Mouse (Mus musculus): ENCODE measurements around the gene Slfn2. TPM values are rescaled to one million over a fixed set of nuclear protein-coding genes. Genes with fewer than 3 reads are reported as not detected.
"Not testable (repeated sequence)": the region's sequence is repeated elsewhere in the genome, so short reads cannot be mapped to it uniquely, and the experiment has no call there.

Slfn2 gene
- 0.85 and 1.9 TPM in 2 replicates for polyA plus RNA-seq (2016; fragmentation: Nextera tagmentation; extraction: Ambion mirVana)

DNA sequence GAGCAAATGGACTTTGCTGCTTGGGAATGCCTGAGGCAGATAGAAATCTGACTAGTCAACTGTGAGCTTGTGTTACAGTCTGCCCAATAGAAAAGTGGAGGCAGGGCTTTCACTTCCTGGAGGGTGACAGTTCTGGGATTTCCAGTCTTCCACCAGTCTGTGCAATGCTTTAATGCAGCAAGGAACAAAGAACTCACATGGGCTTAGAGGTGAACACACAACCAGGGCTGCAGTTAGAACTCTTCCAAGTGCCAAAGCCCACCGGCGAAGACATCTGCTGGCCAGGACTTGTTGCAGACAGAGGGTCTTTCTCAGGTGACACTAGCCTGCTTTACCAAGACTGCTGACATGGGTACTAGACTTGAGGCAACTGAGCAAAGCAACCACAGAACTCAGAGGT is at the start of gene Slfn2:
TSS of gene Slfn2 (plus strand) at position 167 of the 400 bp plus-strand sequence.
- no peak within 1 kb of the TSS for H3K4me3 ChIP-seq
- no peaks in the 10 kb centered on the region for H3K4me1 ChIP-seq (replicated peaks)
- 85% methylated on average over 2 of the region's 2 CpGs for WGBS
- no peak within 1 kb of the TSS for H3K27ac ChIP-seq
- H3K36me3 ChIP-seq, result no peaks in the 10 kb centered on the region
- H3K9me3 ChIP-seq, result no peaks in the 10 kb centered on the region
- H3K27me3 ChIP-seq (ENCODE audit: insufficient read depth, poor library complexity, severe bottlenecking), result no peaks in the 10 kb centered on the region; the same call in 1 of the 2 replicates
- no peak for DNase-seq (ENCODE audit: low spot score)

GRCm38 (mm10) chr11:83016093-83016492 is 48.8 kb upstream of the Slfn2 start:
- no peaks in the 10 kb centered on the region for H3K27me3 ChIP-seq (ENCODE audit: insufficient read depth, poor library complexity, severe bottlenecking)
- DNase-seq (ENCODE audit: low spot score), result no peak
- H3K4me1 ChIP-seq (replicated peaks), result peaks cover 9% of the 10 kb centered on the region; the same call in 1 of the 2 replicates
- no peaks in the 10 kb centered on the region for H3K9me3 ChIP-seq
- no peak overlapping the region for H3K27ac ChIP-seq
- no peaks in the 10 kb centered on the region for H3K36me3 ChIP-seq
- no peak overlapping the region for H3K4me3 ChIP-seq

DNA sequence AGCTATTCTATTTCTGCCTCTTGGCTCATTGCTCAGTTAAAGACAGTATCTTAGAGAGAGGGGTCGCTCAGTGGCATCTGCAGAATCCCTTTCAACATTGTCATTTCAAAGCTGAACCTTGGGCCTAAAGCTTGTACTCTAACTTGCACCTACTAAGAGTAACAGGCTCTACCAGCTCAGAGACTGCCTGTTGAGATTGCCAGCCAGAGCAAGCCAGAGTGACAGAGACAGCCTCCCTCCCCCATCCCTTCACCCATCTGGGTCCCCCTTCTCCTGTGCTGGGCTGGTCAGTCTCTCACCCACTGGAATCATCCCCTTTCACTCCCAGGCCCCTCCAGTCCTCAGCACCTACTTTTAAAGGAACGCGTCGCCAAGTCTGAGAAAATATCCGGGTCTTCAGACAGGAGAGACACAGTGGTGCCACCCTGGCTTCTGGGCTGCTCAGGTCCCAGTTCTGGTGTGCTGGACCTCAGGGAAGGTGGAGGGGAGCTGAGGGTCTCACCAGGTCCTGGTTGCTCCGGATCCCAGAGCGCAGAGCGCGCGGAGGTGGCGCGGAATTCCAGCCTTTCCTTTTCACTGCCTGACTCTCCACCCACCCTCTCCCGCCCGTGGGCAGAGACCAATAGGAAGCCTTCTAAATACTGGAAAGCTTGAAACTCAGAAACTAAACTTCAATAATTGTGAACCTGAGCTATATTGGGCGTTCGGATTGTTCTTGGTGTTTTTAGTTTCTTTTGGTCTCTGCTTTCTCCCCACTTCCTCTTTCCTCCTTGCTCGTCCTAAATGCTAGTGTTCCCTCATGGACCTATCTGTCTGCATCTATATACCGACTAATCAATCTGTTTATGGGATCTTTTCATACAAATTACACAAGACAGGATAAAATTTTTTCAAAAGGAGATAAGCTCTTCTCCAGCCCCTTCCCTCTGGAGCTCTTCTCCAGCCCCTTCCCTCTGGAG is 45.1 kb upstream of the Slfn2 start:
- not testable (repeated sequence) for H3K4me1 ChIP-seq (replicated peaks); H3K27ac ChIP-seq; DNase-seq (ENCODE audit: low spot score); H3K4me3 ChIP-seq; H3K27me3 ChIP-seq (ENCODE audit: insufficient read depth, poor library complexity, severe bottlenecking); H3K36me3 ChIP-seq; H3K9me3 ChIP-seq
- WGBS, result 72% methylated on average over 18 of the region's 18 CpGs

GRCm38 (mm10) chr11:83020621-83021020 is 44.3 kb upstream of the Slfn2 start, which contains the start of gene Slfn8:
Gene Slfn8, minus strand, starts transcription at chr11:83020810.
- no peaks in the 10 kb centered on the region for H3K36me3 ChIP-seq
- H3K4me1 ChIP-seq (replicated peaks), result no peaks in the 10 kb centered on the region
- no peak for DNase-seq (ENCODE audit: low spot score)
- 81% methylated on average over 5 of the region's 5 CpGs for WGBS
- H3K27me3 ChIP-seq (ENCODE audit: insufficient read depth, poor library complexity, severe bottlenecking), result no peaks in the 10 kb centered on the region
- no peak within 1 kb of the TSS for H3K4me3 ChIP-seq
- no peaks in the 10 kb centered on the region for H3K9me3 ChIP-seq
- no peak within 1 kb of the TSS for H3K27ac ChIP-seq

GRCm38 (mm10) chr11:83038686-83039085 is 26.2 kb upstream of the Slfn2 start:
- DNase-seq (ENCODE audit: low spot score); H3K27ac ChIP-seq; H3K9me3 ChIP-seq; H3K4me1 ChIP-seq (replicated peaks); H3K4me3 ChIP-seq; H3K36me3 ChIP-seq: not testable (repeated sequence)
- peaks cover 17% of the 10 kb centered on the region for H3K27me3 ChIP-seq (ENCODE audit: insufficient read depth, poor library complexity, severe bottlenecking)
- WGBS, result 85% methylated on average over 3 of the region's 3 CpGs

GRCm38 (mm10) chr11:83039156-83039555 is 25.8 kb upstream of the Slfn2 start:
- no peak overlapping the region for H3K4me3 ChIP-seq
- no peaks in the 10 kb centered on the region for H3K36me3 ChIP-seq
- WGBS, result 67% methylated on average over 1 of the region's 1 CpGs
- no peak overlapping the region for H3K27ac ChIP-seq
- peaks cover 17% of the 10 kb centered on the region for H3K27me3 ChIP-seq (ENCODE audit: insufficient read depth, poor library complexity, severe bottlenecking)
- DNase-seq (ENCODE audit: low spot score), result no peak
- H3K9me3 ChIP-seq, result no peaks in the 10 kb centered on the region
- no peaks in the 10 kb centered on the region for H3K4me1 ChIP-seq (replicated peaks)

DNA sequence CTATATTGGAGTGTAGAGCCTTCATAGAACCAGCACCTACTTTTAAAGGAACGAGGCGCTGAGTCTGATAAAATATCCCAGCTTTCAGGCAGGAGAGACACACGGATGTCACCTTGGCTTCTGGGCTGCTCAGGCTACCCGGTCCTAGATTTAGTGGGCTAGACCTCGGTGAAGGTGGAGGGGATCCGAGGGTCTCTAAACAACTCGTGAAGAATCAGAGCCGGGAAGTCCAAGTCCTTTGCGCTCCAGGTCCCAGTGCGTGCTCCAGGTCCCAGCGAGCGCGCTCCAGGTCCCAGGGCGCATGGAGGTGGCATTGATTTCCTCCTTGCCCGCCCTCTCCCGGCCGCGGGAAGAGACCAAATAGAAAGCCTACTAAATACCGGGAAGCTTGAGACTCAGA is 25.1 kb upstream of the Slfn2 start:
- no peaks in the 10 kb centered on the region for H3K9me3 ChIP-seq
- no peak for DNase-seq (ENCODE audit: low spot score)
- peaks cover 17% of the 10 kb centered on the region for H3K27me3 ChIP-seq (ENCODE audit: insufficient read depth, poor library complexity, severe bottlenecking)
- H3K36me3 ChIP-seq, result no peaks in the 10 kb centered on the region
- WGBS, result 11% methylated on average over 19 of the region's 19 CpGs
- peak overlapping the region; percentile 28 for H3K4me3 ChIP-seq
- H3K27ac ChIP-seq, result no peak overlapping the region
- H3K4me1 ChIP-seq (replicated peaks), result no peaks in the 10 kb centered on the region

- no peak overlapping the region for H3K27ac ChIP-seq
- H3K9me3 ChIP-seq, result no peaks in the 10 kb centered on the region
- H3K36me3 ChIP-seq, result no peaks in the 10 kb centered on the region
- H3K4me3 ChIP-seq, result 0 out of 2 replicates have a peak overlapping the region, but pooled peaks have one; percentile 28
- 16% methylated on average over 1 of the region's 1 CpGs for WGBS
- H3K4me1 ChIP-seq (replicated peaks), result no peaks in the 10 kb centered on the region
- no peak for DNase-seq (ENCODE audit: low spot score)
- H3K27me3 ChIP-seq (ENCODE audit: insufficient read depth, poor library complexity, severe bottlenecking), result peaks cover 17% of the 10 kb centered on the region
Measured at GRCm38 (mm10) chr11:83040325-83040724, 24.6 kb upstream of the Slfn2 start.

DNA sequence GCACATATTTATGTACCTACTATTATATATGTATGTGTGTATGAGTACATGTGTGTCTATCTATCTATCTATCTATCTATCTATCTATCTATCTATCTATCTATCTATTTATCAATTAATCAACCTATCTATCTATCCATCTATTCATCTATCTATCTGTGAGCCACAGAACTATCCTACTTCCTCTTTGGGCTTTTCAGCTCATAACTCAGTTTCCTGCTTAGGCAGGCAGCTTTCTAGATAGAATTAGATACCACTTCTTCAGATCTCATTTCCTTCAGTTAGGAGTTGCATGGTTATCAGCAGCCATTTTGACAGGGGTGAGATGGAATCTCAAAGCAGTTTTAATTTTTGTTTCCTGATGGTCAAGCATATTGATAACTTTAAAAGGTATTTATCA is 23.9 kb upstream of the Slfn2 start:
- H3K4me3 ChIP-seq, result no peak overlapping the region
- no peaks in the 10 kb centered on the region for H3K4me1 ChIP-seq (replicated peaks)
- no peaks in the 10 kb centered on the region for H3K36me3 ChIP-seq
- peaks cover 17% of the 10 kb centered on the region for H3K27me3 ChIP-seq (ENCODE audit: insufficient read depth, poor library complexity, severe bottlenecking)
- H3K9me3 ChIP-seq, result no peaks in the 10 kb centered on the region
- H3K27ac ChIP-seq, result no peak overlapping the region
- no peak for DNase-seq (ENCODE audit: low spot score)

DNA sequence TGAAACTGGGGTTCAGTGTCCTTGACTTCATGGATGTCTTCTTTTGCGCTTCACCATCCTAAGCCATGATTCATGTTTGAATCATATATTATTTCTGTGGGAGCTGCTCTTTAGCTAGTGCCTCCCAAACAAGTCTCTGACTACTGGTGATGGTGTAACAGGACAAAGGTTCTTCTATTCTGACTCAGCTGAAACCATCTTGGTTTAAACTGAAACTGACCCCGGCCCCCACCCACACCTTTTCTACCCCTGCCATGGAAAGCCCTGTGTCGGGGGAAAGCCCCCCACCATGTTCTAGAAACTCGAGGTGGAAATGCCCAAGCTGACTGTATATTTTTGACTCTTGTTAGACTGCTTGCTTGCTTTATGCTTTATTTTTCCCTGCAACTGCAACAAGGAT is 21.0 kb upstream of the Slfn2 start:
- Histone ChIP-seq H3K4me1 (replicated peaks) (no peaks in the 10 kb centered on the region), H3K4me3 (no peak overlapping the region), H3K36me3 (no peaks in the 10 kb centered on the region), H3K27me3 (ENCODE audit: insufficient read depth, poor library complexity, severe bottlenecking) (peaks cover 19% of the 10 kb centered on the region), H3K9me3 (no peaks in the 10 kb centered on the region), H3K27ac (no peak overlapping the region)
- no peak for DNase-seq (ENCODE audit: low spot score)
- 88% methylated on average over 4 of the region's 4 CpGs for WGBS

- H3K27ac ChIP-seq, result no peak overlapping the region
- no peak for DNase-seq (ENCODE audit: low spot score)
- H3K4me3 ChIP-seq, result no peak overlapping the region
- no peaks in the 10 kb centered on the region for H3K4me1 ChIP-seq (replicated peaks)
- WGBS, result 86% methylated on average over 3 of the region's 3 CpGs
- no peaks in the 10 kb centered on the region for H3K9me3 ChIP-seq
- 0 out of 2 replicates have a peak, but pooled peaks cover 6% of the 10 kb centered on the region for H3K27me3 ChIP-seq (ENCODE audit: insufficient read depth, poor library complexity, severe bottlenecking)
- H3K36me3 ChIP-seq, result no peaks in the 10 kb centered on the region
Measured at GRCm38 (mm10) chr11:83045642-83046041, 19.3 kb upstream of the Slfn2 start.

DNA sequence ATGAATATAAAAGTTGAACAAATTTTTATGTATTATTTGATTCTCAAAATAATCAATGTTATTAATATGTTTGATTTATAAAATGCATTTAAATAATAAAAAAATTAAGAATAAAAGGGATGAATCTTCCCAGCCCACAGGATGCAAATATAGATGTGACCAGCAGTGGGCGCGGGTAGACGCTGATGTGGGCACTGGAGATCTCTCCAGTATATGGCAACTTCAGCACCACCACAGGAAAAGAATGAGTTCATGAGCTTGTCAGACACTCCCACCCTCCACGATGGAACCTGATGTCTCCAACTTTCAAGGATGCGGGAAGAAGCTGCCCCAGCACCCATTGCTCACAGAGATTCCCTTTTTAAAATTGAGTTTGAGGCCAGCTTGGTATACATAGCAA is 7.0 kb upstream of the Slfn2 start:
- peak; percentile 46 for DNase-seq (ENCODE audit: low spot score)
- H3K27ac ChIP-seq, result no peak overlapping the region
- no peaks in the 10 kb centered on the region for H3K36me3 ChIP-seq
- no peaks in the 10 kb centered on the region for H3K27me3 ChIP-seq (ENCODE audit: insufficient read depth, poor library complexity, severe bottlenecking)
- H3K4me3 ChIP-seq, result no peak overlapping the region
- no peaks in the 10 kb centered on the region for H3K9me3 ChIP-seq
- WGBS, result 8% methylated on average over 5 of the region's 5 CpGs
- no peaks in the 10 kb centered on the region for H3K4me1 ChIP-seq (replicated peaks)

DNA sequence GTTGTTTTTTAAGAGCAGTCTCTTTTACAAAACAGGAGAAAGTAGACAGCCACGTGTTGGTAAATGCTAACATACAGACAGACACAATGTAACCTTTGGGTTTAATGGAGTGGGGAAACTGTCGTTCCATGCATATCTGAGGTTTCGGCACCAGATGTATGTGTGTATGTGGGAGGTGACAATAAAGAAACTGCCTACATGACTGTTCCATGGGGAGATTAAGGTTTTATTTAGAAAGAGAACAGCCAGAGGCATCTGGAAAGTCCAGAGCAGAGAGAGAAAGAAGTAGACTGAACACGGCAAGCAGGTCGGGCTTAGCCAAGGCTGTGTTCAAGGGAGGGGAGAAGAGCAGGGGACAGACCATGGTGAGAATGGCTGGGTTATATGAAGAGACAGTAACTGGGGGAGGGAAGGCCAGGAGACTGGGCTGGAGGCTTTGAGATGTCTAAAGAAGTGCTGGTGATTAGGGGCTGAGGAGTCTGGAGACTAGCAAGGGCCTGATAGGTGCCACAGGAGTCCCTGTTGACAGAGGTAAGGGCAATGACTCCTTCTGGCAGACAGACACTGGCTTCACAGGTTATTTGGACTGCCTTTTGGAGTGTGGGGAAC is 4.4 kb upstream of the Slfn2 start:
- Histone ChIP-seq H3K27ac (no peak overlapping the region), H3K9me3 (no peaks in the 10 kb centered on the region), H3K4me1 (replicated peaks) (no peaks in the 10 kb centered on the region), H3K27me3 (ENCODE audit: insufficient read depth, poor library complexity, severe bottlenecking) (no peaks in the 10 kb centered on the region; the same call in 1 of the 2 replicates), H3K4me3 (no peak overlapping the region), H3K36me3 (no peaks in the 10 kb centered on the region)
- DNase-seq (ENCODE audit: low spot score), result no peak
- WGBS, result 83% methylated on average over 5 of the region's 5 CpGs

Measured in hindbrain, embryonic 10.5 days (tissue).